Mouse (Mus musculus) gastrocnemius, postnatal 4 days (tissue): Measurements from ENCODE around the gene Psen2. TPM values are rescaled to one million over a fixed set of nuclear protein-coding genes. Genes with fewer than 3 reads are reported as not detected.

ENCODE experiments used
- DNase-seq, 2 experiments: peaks; one replicate each; pipeline ENCODE4 v3.0.0; 2021 to 2022; ENCODE audit warnings: low spot score in 2 of 2, mixed read lengths in 2 of 2
- total RNA-seq, 2 experiments: library from RNA; stranded (reverse); gene quantifications; 2 replicates each; pipeline ENCODE4 v1.2.3; 2021

Gene Psen2
- total RNA-seq, 2 experiments from 2014 or later, result 13.6 to 13.8 TPM

GRCm38 (mm10) chr1:180199715-180200050 is 63.6 kb downstream of the Psen2 start:
- no peak for DNase-seq

DNA sequence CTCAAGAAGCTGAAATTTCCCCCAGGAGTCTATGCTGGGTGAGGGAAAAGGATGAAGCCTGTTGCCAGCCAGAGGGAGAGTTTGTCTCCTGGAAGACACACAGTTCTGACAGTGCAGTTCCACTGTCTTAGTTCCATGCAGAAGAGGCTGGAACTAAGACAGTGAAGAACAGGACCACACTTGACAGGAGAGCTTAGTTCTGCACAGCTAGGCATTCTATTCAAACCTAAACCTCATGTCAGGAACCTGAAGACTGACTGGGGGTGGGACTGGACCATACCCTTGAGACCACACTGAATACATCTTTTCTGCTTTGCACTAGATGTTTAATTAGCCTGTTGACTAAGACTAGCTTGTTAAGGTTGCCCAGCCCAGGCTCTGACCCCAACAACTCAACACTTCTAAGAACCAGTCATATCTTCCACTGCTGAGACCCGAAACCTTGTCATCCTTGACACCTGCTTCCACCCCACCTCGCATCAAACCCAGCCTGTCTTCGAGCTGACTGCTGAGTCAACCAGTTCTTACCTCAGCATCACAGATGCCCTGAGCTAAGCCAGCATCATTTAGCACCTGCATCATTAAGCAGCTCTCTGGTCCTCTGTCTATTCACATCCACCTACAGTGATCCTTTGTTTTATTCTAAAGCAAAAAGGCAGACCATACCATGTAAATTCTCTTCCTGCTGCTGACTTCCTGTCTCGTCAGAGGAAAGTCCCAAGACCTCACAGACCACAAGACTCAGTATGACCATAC is 64.1 kb downstream of the Psen2 start, which contains the start of gene Coq8a:
Gene Coq8a, minus strand, starts transcription at position 644 of the 756 bp plus-strand sequence.
- DNase-seq, result no peak

- DNase-seq, result no peak
Measured at GRCm38 (mm10) chr1:180197956-180198355, 65.3 kb downstream of the Psen2 start.

- no peak for DNase-seq
Measured at GRCm38 (mm10) chr1:180196508-180196907, 66.7 kb downstream of the Psen2 start.

GRCm38 (mm10) chr1:180195703-180196381 is 67.4 kb downstream of the Psen2 start:
- DNase-seq, result peak; percentile 87 to 96

DNA sequence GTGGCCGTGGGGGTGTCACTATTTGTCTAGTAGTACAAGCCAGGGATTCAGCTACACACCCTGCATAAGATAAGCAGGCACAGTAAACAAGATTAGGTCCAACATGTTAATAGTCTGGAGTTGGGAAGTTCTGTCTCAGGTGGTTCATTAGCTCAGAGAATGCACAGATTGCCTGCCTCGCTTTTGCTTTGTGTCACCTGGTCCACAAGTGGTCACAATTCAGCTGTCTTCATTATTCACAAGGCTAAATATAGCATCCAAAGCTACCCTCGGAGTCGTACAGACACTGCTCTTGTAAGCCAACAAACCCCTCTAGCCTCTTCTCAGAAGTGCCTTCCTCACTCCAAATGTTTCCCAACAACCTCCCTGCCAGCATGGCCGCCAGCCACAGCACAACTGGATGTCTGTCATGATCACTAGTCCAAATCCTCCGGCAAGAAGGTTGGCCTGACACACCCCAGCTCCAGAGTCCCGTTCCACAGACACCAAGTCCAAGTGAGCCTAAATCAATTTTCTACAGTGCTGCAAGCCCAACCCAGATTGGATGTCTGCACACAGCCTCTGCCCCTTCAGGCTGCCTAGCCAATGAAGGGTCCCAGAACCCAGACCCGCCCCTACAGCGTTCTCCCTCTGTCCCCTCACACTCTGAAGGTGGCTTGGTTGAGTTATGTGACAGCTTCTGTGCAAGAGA is 68.3 kb downstream of the Psen2 start:
- DNase-seq, result peak in 1 of 2 experiments; percentile 58

DNA sequence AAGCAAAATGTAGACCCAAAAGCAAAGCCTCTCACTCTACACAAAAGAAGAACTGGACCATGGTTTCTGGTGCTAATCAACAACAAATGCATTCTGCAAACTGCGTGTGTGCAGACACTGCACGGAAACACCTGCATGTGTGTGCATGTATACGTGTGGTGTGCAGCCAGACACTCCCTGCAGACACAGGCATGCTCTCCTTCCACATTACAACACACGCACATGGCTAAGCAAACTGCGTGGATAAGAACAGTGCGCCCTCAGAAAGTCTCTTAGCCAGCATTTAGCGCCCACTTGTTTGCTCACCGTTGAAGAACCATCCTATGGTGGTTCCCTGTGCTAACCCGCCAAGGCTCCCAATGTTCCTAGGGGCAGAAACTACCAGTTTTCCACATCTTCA is 69.2 kb downstream of the Psen2 start:
- DNase-seq, result no peak

- no peak for DNase-seq
Measured at GRCm38 (mm10) chr1:180193391-180193935, 69.8 kb downstream of the Psen2 start.

- DNase-seq, result no peak
Measured at GRCm38 (mm10) chr1:180192866-180193265, 70.4 kb downstream of the Psen2 start.

DNA sequence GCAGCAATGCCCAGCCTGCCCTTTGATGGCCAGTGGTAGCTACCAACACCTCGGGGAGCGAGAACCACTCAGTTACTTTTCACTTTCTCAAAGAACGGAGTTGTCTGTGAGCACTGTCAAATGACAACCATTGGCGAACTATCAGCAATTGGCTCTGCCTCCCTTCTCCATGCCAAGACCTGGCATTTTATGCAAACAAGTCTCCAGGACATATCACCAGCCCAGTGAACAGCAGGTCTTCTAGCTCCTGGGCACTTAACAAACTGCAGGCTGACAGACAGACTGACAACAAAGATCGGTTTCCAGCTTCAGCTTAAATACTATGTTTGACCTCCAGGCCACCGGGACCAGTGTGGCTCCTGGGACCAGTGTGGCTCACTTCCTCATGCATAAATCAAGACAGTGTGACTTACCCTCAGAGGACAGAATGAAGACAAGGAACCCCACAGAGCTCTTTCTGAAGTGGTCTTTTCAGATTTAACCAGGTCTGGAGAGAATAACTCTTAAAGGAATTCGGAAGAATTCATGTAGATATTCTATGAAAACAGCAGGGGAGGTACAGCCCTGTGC is 71.5 kb downstream of the Psen2 start:
- DNase-seq, result no peak

GRCm38 (mm10) chr1:180191112-180191511 is 72.1 kb downstream of the Psen2 start:
- no peak for DNase-seq

GRCm38 (mm10) chr1:180188951-180189350 is 74.3 kb downstream of the Psen2 start:
- DNase-seq, result no peak

GRCm38 (mm10) chr1:180186371-180186770 is 76.9 kb downstream of the Psen2 start:
- DNase-seq, result no peak

DNA sequence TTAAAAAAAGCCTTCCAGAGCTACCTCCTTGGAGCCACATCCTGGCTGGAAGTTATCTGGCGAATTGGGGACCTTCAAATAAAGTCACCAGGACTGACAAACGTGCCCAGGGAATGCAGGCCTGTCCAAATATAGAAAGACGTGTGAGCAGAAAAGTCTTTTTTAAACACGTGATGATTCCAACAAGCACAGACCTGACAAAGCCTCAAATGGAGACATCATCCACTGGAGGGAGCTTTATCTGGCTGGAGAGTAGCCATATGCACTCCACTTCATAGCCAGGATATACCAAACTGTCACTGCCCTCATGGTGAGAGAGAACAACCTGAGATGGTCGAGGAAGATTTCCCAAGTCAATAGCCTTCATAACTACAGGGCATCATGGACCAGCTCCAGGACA is 77.4 kb downstream of the Psen2 start:
- DNase-seq, result no peak

DNA sequence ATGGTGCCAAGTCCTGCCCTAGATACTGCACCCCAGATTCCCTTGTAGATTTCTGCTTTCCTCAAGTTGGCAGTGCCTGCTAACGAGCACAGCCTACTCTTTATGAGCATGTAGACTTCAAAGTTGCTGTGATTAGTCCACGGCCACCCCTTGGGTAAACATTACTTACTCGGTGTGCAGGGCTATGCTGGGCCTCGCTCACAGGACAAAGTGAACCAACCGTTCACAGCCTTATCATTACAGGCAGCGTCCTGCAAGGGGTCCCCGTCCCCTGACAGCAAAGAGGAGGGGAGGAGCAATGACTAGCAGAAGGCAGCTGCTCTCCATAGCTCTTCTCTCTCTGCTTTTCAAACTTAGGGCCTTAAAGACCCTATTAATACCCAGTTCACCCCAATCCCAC is 78.5 kb downstream of the Psen2 start:
- DNase-seq, result no peak

DNA sequence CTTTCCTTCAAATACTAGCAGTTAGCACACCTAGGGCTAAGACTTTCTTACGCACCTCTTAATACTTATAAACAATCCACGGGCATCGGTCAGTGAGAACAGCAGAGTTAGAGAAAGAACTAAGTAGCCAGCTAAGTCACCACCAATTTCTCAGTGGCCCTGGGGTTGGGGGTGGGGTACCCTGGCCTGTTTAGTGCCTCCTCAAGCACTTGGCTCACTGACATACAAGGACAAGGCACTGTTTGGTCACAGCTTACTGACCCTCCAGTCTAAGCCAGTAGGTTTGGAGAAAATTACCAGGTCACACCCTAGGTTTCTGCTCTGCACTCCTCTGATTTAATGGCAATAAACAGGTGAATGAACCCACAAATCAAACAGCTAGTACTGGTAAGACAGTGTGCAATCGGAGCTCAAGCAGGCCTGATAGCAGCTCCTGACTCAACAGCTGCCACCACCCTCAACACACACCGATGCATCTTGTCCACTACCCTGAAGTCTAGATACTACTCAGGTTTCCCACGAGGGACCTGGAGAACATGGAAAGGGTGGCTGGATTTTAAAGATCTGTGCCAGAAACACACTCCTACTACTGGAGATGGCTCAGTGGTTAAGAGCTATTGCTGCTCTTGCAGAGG is 79.6 kb downstream of the Psen2 start:
- no peak for DNase-seq

DNA sequence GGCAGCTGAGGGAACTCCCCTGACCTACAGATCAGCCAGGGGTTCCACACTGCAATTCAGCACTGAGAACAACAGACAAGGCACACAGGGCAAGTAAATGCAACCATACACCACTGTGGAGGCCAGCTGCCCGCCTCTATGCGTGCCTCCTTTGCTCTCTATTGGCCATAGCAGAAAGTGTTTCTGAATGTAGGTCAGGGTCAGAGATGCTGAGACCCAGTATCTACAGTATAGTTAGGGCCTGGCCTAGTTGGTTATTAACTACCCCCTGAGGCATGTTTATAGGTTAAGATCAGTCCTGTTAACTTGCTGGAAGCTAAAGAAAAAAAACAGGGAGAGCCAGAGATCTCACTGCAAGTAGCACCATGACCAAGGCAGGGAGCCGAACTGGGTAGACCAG is 80.5 kb downstream of the Psen2 start:
- no peak for DNase-seq

- no peak for DNase-seq
Measured at GRCm38 (mm10) chr1:180181966-180182319, 81.3 kb downstream of the Psen2 start.

DNA sequence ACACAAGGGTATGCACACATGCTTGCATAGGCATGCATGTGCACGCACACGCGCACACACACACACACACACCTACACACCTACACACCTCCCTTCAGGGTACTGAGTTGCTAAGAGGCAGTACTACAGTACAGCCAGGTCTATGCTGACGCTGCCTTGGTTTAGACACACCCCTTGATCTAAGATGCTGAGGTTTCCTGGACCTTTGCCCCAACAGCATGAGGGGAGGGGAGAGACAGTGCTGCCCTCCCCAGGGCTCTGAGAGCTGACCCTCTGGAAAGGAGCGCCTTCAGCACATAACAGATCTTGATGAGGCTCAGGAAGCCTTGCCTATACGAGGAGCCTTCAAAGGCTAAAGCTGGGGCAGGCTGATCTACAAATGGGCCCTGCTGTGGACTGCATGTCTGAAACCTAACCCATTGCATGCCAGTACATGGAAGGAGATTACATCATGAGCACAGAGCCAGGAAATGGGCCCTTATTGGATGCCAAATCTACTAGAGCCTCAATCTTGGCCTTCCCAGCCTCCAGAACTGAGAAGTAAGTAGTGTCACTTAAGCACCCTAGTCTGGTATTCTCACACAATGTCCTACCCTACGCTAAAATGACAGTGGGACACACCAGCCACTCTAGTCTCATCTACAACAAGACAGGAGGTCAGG is 81.8 kb downstream of the Psen2 start:
- no peak for DNase-seq

- DNase-seq, result no peak
Measured at GRCm38 (mm10) chr1:180179840-180180239, 83.4 kb downstream of the Psen2 start.

GRCm38 (mm10) chr1:180179100-180179499 is 84.1 kb downstream of the Psen2 start:
- no peak for DNase-seq
